Mouse (Mus musculus): ENCODE data around the gene Kcnip4. TPM values are rescaled to one million over a fixed set of nuclear protein-coding genes. Genes with fewer than 3 reads are reported as not detected.

Kcnip4 gene
- total RNA-seq (2012; rRNA removed), result 0.09 and 0.16 TPM in 2 replicates

GRCm38 (mm10) chr5:49524394-49525241 is at the start of gene Kcnip4:
Gene Kcnip4 (minus strand): TSS chr5:49524907.
- H3K4me3 ChIP-seq (ENCODE audit: insufficient read depth in 1 of 2, low read depth in 1 of 2, low read length in 2 of 2, poor library complexity in 1 of 2, severe bottlenecking in 1 of 2), result peak within 1 kb of the TSS; percentile 60 to 73
- in situ Hi-C loops (cut with MboI; ENCODE audit: low sequenced_read_pairs in 2 of 2, unreplicated experiment in 2 of 2), result no loop called here
- H3K36me3 ChIP-seq (ENCODE audit: control insufficient read depth, insufficient read depth, low read length, poor library complexity, severe bottlenecking), result no peaks in the 10 kb centered on the region
- DNase-seq (ENCODE audit: low read depth, low spot score), result no peak
- H3K9ac ChIP-seq (ENCODE audit: insufficient read depth, low read depth, low read length, poor library complexity, severe bottlenecking), result peak within 1 kb of the TSS; percentile 62; the same call in 1 of the 2 replicates
- 0 out of 4 replicates have a peak, but pooled peaks cover 0 to 2% of the 10 kb centered on the region in 2 experiments for H3K4me1 ChIP-seq (ENCODE audit: control insufficient read depth in 2 of 2, insufficient read depth in 2 of 2, low read length in 2 of 2, poor library complexity in 1 of 2)
- H3K27ac ChIP-seq (ENCODE audit: insufficient read depth, low read depth, low read length, poor library complexity, severe bottlenecking), result no peak within 1 kb of the TSS
- TF ChIP-seq ZC3H11A (IDR thresholded peaks at IDR 0.05; ENCODE audit: borderline replicate concordance, low read depth, low read length), result no peak
- TF ChIP-seq MAFK (IDR thresholded peaks at IDR 0.05; ENCODE audit: insufficient read depth, low read depth, low read length), result no peak
- no peak for TF ChIP-seq CHD2 (IDR thresholded peaks at IDR 0.05; ENCODE audit: low read depth, low read length)
- no peak for TF ChIP-seq HCFC1 (IDR thresholded peaks at IDR 0.05; ENCODE audit: borderline replicate concordance, insufficient read depth, low read length)
- TF ChIP-seq ZNF384 (IDR thresholded peaks at IDR 0.05; ENCODE audit: low read depth, low read length), result no peak
- H3K9me3 ChIP-seq (ENCODE audit: control insufficient read depth, insufficient read depth, low read depth, low read length), result no peaks in the 10 kb centered on the region

- Histone ChIP-seq H3K36me3 (ENCODE audit: control insufficient read depth, insufficient read depth, low read length, poor library complexity, severe bottlenecking) (no peaks in the 10 kb centered on the region), H3K27ac (ENCODE audit: insufficient read depth, low read depth, low read length, poor library complexity, severe bottlenecking) (no peak overlapping the region), H3K9ac (ENCODE audit: insufficient read depth, low read depth, low read length, poor library complexity, severe bottlenecking) (no peak overlapping the region), H3K9me3 (ENCODE audit: control insufficient read depth, insufficient read depth, low read depth, low read length) (no peaks in the 10 kb centered on the region), H3K4me3 (ENCODE audit: insufficient read depth in 1 of 2, low read depth in 1 of 2, low read length in 2 of 2, poor library complexity in 1 of 2, severe bottlenecking in 1 of 2) (no peak overlapping the region), H3K4me1 (ENCODE audit: control insufficient read depth in 2 of 2, insufficient read depth in 2 of 2, low read length in 2 of 2, poor library complexity in 1 of 2) (no peaks in the 10 kb centered on the region)
- in situ Hi-C loops (cut with MboI; ENCODE audit: low sequenced_read_pairs in 2 of 2, unreplicated experiment in 2 of 2), result no loop called here
- DNase-seq (ENCODE audit: low read depth, low spot score), result no peak
- TF ChIP-seq HCFC1 (IDR thresholded peaks at IDR 0.05; ENCODE audit: borderline replicate concordance, insufficient read depth, low read length) (no peak), CHD2 (IDR thresholded peaks at IDR 0.05; ENCODE audit: low read depth, low read length) (no peak), ZNF384 (IDR thresholded peaks at IDR 0.05; ENCODE audit: low read depth, low read length) (no peak), ZC3H11A (IDR thresholded peaks at IDR 0.05; ENCODE audit: borderline replicate concordance, low read depth, low read length) (no peak), MAFK (IDR thresholded peaks at IDR 0.05; ENCODE audit: insufficient read depth, low read depth, low read length) (no peak)
Measured at GRCm38 (mm10) chr5:49571876-49572275, 47.2 kb upstream of the Kcnip4 start.

GRCm38 (mm10) chr5:49563751-49564150 is 39.0 kb upstream of the Kcnip4 start:
- Histone ChIP-seq H3K4me3 (ENCODE audit: insufficient read depth in 1 of 2, low read depth in 1 of 2, low read length in 2 of 2, poor library complexity in 1 of 2, severe bottlenecking in 1 of 2) (no peak overlapping the region), H3K4me1 (ENCODE audit: control insufficient read depth in 2 of 2, insufficient read depth in 2 of 2, low read length in 2 of 2, poor library complexity in 1 of 2) (no peaks in the 10 kb centered on the region), H3K27ac (ENCODE audit: insufficient read depth, low read depth, low read length, poor library complexity, severe bottlenecking) (no peak overlapping the region), H3K9ac (ENCODE audit: insufficient read depth, low read depth, low read length, poor library complexity, severe bottlenecking) (no peak overlapping the region), H3K9me3 (ENCODE audit: control insufficient read depth, insufficient read depth, low read depth, low read length) (no peaks in the 10 kb centered on the region), H3K36me3 (ENCODE audit: control insufficient read depth, insufficient read depth, low read length, poor library complexity, severe bottlenecking) (no peaks in the 10 kb centered on the region)
- in situ Hi-C loops (cut with MboI; ENCODE audit: low sequenced_read_pairs in 2 of 2, unreplicated experiment in 2 of 2), result no loop called here
- no peak for TF ChIP-seq MAFK (IDR thresholded peaks at IDR 0.05; ENCODE audit: insufficient read depth, low read depth, low read length)
- TF ChIP-seq CHD2 (IDR thresholded peaks at IDR 0.05; ENCODE audit: low read depth, low read length), result no peak
- TF ChIP-seq ZC3H11A (IDR thresholded peaks at IDR 0.05; ENCODE audit: borderline replicate concordance, low read depth, low read length), result no peak
- TF ChIP-seq HCFC1 (IDR thresholded peaks at IDR 0.05; ENCODE audit: borderline replicate concordance, insufficient read depth, low read length), result no peak
- TF ChIP-seq ZNF384 (IDR thresholded peaks at IDR 0.05; ENCODE audit: low read depth, low read length), result no peak
- DNase-seq (ENCODE audit: low read depth, low spot score), result no peak

- no peaks in the 10 kb centered on the region for H3K36me3 ChIP-seq (ENCODE audit: control insufficient read depth, insufficient read depth, low read length, poor library complexity, severe bottlenecking)
- TF ChIP-seq MAFK (IDR thresholded peaks at IDR 0.05; ENCODE audit: insufficient read depth, low read depth, low read length), result no peak
- TF ChIP-seq CHD2 (IDR thresholded peaks at IDR 0.05; ENCODE audit: low read depth, low read length), result no peak
- TF ChIP-seq ZC3H11A (IDR thresholded peaks at IDR 0.05; ENCODE audit: borderline replicate concordance, low read depth, low read length), result no peak
- TF ChIP-seq HCFC1 (IDR thresholded peaks at IDR 0.05; ENCODE audit: borderline replicate concordance, insufficient read depth, low read length), result no peak
- TF ChIP-seq ZNF384 (IDR thresholded peaks at IDR 0.05; ENCODE audit: low read depth, low read length), result no peak
- no peak overlapping the region for H3K27ac ChIP-seq (ENCODE audit: insufficient read depth, low read depth, low read length, poor library complexity, severe bottlenecking)
- H3K9me3 ChIP-seq (ENCODE audit: control insufficient read depth, insufficient read depth, low read depth, low read length), result no peaks in the 10 kb centered on the region
- no peak overlapping the region for H3K4me3 ChIP-seq (ENCODE audit: insufficient read depth in 1 of 2, low read depth in 1 of 2, low read length in 2 of 2, poor library complexity in 1 of 2, severe bottlenecking in 1 of 2)
- no peak overlapping the region for H3K9ac ChIP-seq (ENCODE audit: insufficient read depth, low read depth, low read length, poor library complexity, severe bottlenecking)
- DNase-seq (ENCODE audit: low read depth, low spot score), result no peak
- in situ Hi-C loops (cut with MboI; ENCODE audit: low sequenced_read_pairs in 2 of 2, unreplicated experiment in 2 of 2), result no loop called here
- H3K4me1 ChIP-seq (ENCODE audit: control insufficient read depth in 2 of 2, insufficient read depth in 2 of 2, low read length in 2 of 2, poor library complexity in 1 of 2), result no peaks in the 10 kb centered on the region
Measured at GRCm38 (mm10) chr5:49557436-49557835, 32.7 kb upstream of the Kcnip4 start.

Measured in ES-E14 (cell line).